Mouse (Mus musculus) embryonic facial prominence, embryonic 14.5 days (tissue): Measurements from ENCODE around the gene Lgr5. TPM values are rescaled to one million over a fixed set of nuclear protein-coding genes. Genes with fewer than 3 reads are reported as not detected.

ENCODE experiments used
- ATAC-seq: fragments of 200-750 bp; cut with Nextera tagmentation; 2 replicates; pipeline ENCODE4 v1.8.0; 2017; ENCODE audit warnings: low read depth, moderate number of reproducible peaks, moderate TSS enrichment
- DNase-seq: peaks from one replicate; pipeline ENCODE4 v3.0.0-alpha.2; 2015; ENCODE audit warnings: low spot score
- H3K27ac ChIP-seq: fragments of 300-500 bp; sonication (generic); replicated peaks from 2 replicates; pipeline ENCODE4 v1.5.1; 2014; ENCODE audit warnings: low read depth, mild to moderate bottlenecking, low read length, moderate library complexity
- H3K27me3 ChIP-seq: fragments of 300-500 bp; sonication (generic); replicated peaks from 2 replicates; pipeline ENCODE4 v1.6.1; 2014; ENCODE audit warnings: low read length; ENCODE audit not compliant: control insufficient read depth, insufficient read depth
- H3K36me3 ChIP-seq: fragments of 300-500 bp; sonication (generic); 2 replicates; pipeline ENCODE4 v1.6.1; 2014; ENCODE audit warnings: low read length, mixed read lengths; ENCODE audit not compliant: control insufficient read depth, insufficient read depth
- H3K4me1 ChIP-seq: fragments of 300-500 bp; sonication (generic); 2 replicates; pipeline ENCODE4 v1.6.1; 2014; ENCODE audit warnings: antibody characterized with exemption, low read length; ENCODE audit not compliant: control insufficient read depth, insufficient read depth
- H3K4me2 ChIP-seq: fragments of 300-500 bp; sonication (generic); 2 replicates; pipeline ENCODE4 v1.6.1; 2014; ENCODE audit warnings: low read depth, mild to moderate bottlenecking, low read length, moderate library complexity, mixed read lengths
- H3K4me3 ChIP-seq: fragments of 300-500 bp; sonication (generic); 2 replicates; pipeline ENCODE4 v1.5.1; 2014; ENCODE audit warnings: low read depth, mild to moderate bottlenecking, low read length
- H3K9ac ChIP-seq: fragments of 300-500 bp; sonication (generic); 2 replicates; pipeline ENCODE4 v1.6.1; 2014; ENCODE audit warnings: low read depth, mild to moderate bottlenecking, low read length, moderate library complexity, mixed read lengths
- H3K9me3 ChIP-seq: fragments of 300-500 bp; sonication (generic); 2 replicates; pipeline ENCODE4 v1.6.1; 2016; ENCODE audit warnings: low read length; ENCODE audit not compliant: control insufficient read depth
- WGBS: fragments of 180-500 bp; shearing (Covaris S2); extraction: QIAGEN DNeasy Blood & Tissue Kit; methylation state at CpG from one replicate; pipeline ENCODE4 v1.1.7; 2014; 5-methylcytosine and 5-hydroxymethylcytosine counted together
- polyA plus RNA-seq: library from polyadenylated mRNA; unstranded; fragments of >200 nt; fragmentation: Nextera tagmentation; extraction: Ambion mirVana; gene quantifications from 2 replicates; pipeline ENCODE4 v1.2.1, GENCODE M21; 2014

The Lgr5 gene
- polyA plus RNA-seq: 10.4 and 13.1 TPM in 2 replicates

DNA sequence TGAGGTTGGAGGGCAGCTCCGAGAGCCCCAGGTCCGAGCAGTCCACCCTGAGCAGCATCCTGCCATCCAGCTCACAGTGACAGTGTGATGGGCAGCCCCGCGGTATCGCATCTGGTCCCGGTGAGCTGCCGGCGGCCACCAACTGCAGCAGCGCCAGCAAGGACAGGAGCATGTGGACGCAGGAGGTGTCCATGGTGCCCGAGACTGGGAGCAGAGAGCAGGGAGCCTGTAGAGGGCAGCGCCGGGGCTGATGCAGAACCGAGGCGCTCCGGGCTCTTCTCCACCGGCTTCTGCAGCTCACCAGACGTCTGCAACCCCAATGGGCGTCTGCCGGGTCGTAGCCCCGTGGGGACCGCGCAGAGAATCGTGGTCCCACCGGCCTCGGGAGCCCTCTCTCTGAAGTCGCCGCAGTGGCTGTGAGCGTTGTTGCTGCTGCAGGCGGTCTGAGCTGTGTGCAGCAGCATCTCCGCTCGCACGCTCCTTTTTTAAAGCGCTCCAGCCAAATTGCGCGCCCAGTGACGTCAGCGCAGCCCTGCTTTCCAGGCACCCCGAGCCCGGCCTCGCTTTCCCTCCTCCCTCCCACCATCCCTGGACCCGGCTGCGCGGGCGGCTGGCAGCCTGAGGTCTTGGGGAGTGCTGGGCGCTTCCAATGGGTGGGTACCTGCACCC, at the start of gene Lgr5:
Gene Lgr5, minus strand, starts transcription at position 480 of the 669 bp plus-strand sequence.
- Histone ChIP-seq H3K4me3 (peak within 1 kb of the TSS; percentile 58), H3K9me3 (no peaks in the 10 kb centered on the region), H3K27me3 (peaks cover 61% of the 10 kb centered on the region), H3K27ac (no peak within 1 kb of the TSS), H3K4me2 (peak within 1 kb of the TSS; percentile 95), H3K36me3 (no peaks in the 10 kb centered on the region), H3K9ac (peak within 1 kb of the TSS; percentile 57), H3K4me1 (peaks cover 14% of the 10 kb centered on the region)
- 0% methylated on average over 31 of the region's 47 CpGs for WGBS
- peak; percentile 80 for DNase-seq
- ATAC-seq: peak; percentile 86

DNA sequence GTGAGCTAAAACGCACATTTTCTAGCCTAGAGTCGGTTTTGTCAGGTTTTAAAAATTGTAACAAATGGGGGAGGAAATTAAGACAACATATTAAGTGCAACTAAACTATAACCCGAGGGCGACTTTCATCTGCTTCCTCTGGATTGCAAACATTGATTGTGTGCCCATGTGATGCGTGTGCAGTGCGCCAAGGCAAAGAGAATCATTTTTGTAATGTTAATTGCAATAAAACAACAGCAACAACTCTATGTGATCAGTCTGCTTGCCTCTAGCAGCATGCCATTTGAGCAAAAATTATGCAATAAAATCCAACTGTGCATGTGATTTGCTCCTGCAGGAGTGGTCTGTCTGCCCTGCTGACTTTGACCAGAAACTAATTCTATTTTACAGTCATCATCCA, 39.1 kb upstream of the Lgr5 start:
- Histone ChIP-seq H3K4me2 (no peak overlapping the region), H3K36me3 (no peaks in the 10 kb centered on the region), H3K4me3 (no peak overlapping the region), H3K27ac (no peak overlapping the region), H3K27me3 (no peaks in the 10 kb centered on the region), H3K4me1 (peaks cover 9% of the 10 kb centered on the region; the same call in 1 of the 2 replicates), H3K9me3 (no peaks in the 10 kb centered on the region), H3K9ac (no peak overlapping the region)
- ATAC-seq (no peak), DNase-seq (no peak)
- WGBS: 85% methylated on average over 6 of the region's 6 CpGs

DNA sequence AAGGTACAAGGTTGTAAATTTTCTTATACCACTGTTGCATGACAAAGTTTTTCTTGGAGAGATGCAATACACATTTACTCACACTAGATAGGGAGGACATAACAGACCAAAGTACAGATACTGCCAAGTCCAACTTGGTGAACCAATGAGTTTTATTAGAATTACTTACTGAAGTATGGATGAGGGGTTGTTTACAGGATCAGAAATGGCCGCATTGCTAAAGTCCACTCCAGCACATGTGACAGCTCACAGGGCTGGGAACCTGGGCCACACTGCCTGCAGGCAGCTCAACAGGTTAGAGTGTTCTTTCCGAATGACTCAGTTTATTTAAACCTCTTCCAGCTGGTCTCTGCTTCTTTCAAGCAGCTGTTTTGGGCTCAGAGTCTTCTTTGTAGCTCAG, 37.4 kb upstream of the Lgr5 start:
- Histone ChIP-seq H3K9me3 (no peaks in the 10 kb centered on the region), H3K36me3 (no peaks in the 10 kb centered on the region), H3K27me3 (no peaks in the 10 kb centered on the region), H3K4me3 (no peak overlapping the region), H3K4me2 (no peak overlapping the region), H3K4me1 (peaks cover 9% of the 10 kb centered on the region; the same call in 1 of the 2 replicates), H3K27ac (0 out of 2 replicates have a peak overlapping the region, but pooled peaks have one; percentile 25), H3K9ac (no peak overlapping the region)
- DNase-seq: no peak
- no peak for ATAC-seq
- WGBS: 62% methylated on average over 2 of the region's 2 CpGs

DNA sequence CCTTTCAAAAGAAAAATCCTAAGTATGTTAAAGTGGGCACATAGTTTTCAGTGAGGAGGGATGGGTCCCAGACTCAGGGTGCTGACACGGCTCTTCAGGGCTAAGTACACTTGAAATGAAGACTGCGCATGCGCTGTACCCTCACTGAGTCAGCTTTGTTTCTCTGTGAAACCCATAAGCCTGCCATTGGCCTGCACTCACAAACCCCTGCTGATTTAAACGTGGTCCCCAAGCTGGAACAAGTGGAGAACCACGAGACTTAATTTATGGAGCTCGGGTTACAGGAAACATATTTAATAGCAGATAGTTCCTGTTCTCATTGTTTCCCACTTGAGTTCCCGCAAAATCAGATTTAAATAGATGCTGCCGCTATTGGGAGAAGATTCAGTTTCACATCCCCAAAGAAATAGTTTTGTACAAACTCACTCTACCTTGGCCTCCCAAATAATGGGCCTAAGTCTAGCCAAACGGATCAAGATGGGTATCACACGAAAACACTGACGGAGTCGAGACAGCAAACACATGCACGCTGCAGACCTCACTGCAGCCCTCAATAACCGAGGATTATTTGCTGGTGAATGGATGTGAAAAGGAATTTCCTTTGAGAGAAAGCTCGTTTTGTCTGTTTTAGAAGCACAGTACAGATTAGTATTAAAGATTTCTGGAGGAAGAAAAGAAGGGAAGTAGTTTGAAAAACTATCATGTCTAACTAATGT, 36.5 kb upstream of the Lgr5 start:
- Histone ChIP-seq H3K27ac (0 out of 2 replicates have a peak overlapping the region, but pooled peaks have one; percentile 15), H3K36me3 (no peaks in the 10 kb centered on the region), H3K4me2 (peak overlapping the region; percentile 23; the same call in 1 of the 2 replicates), H3K4me3 (no peak overlapping the region), H3K27me3 (no peaks in the 10 kb centered on the region), H3K4me1 (peaks cover 9% of the 10 kb centered on the region; the same call in 1 of the 2 replicates), H3K9ac (no peak overlapping the region), H3K9me3 (no peaks in the 10 kb centered on the region)
- peak; percentile 84 for DNase-seq
- ATAC-seq: peak; percentile 88
- WGBS: 36% methylated on average over 15 of the region's 15 CpGs

DNA sequence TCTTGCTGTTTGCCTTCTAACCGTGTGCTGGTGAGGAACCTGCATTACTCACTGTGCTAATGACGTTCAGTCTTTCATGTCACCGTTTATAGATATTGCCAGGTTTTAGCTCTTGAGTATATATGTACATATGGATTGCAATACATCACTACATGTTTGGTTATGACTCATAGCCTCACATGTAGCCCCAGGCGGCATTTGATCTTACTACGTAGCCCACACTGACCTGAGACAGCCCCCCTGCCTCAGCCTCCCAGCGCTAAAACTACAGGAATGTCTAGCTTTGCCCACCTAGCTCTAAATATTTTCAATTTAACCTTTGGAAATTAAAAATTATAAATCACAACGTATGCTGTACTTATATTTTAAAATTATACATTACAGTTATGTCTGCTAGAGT, 35.9 kb upstream of the Lgr5 start:
- no peak overlapping the region for H3K9ac ChIP-seq
- H3K4me1 ChIP-seq: peaks cover 11% of the 10 kb centered on the region
- no peak for DNase-seq
- H3K27ac ChIP-seq: no peak overlapping the region
- H3K36me3 ChIP-seq: no peaks in the 10 kb centered on the region
- H3K4me3 ChIP-seq: no peak overlapping the region
- H3K9me3 ChIP-seq: no peaks in the 10 kb centered on the region
- ATAC-seq: no peak
- H3K4me2 ChIP-seq: no peak overlapping the region
- WGBS: 72% methylated on average over 7 of the region's 7 CpGs
- no peaks in the 10 kb centered on the region for H3K27me3 ChIP-seq

- H3K27me3 ChIP-seq: no peaks in the 10 kb centered on the region
- H3K36me3 ChIP-seq: no peaks in the 10 kb centered on the region
- DNase-seq (peak; percentile 25), ATAC-seq (peak; percentile 84)
- peaks cover 3% of the 10 kb centered on the region; the same call in 1 of the 2 replicates for H3K4me1 ChIP-seq
- H3K27ac ChIP-seq: no peak overlapping the region
- WGBS: 20% methylated on average over 15 of the region's 15 CpGs
- H3K9ac ChIP-seq: 0 out of 2 replicates have a peak overlapping the region, but pooled peaks have one; percentile 11
- H3K4me2 ChIP-seq: peak overlapping the region; percentile 54
- H3K9me3 ChIP-seq: no peaks in the 10 kb centered on the region
- peak overlapping the region; percentile 25 for H3K4me3 ChIP-seq
Observed at GRCm38 (mm10) chr10:115618288-115618856, 30.8 kb upstream of the Lgr5 start.

GRCm38 (mm10) chr10:115617456-115618287, 30.1 kb upstream of the Lgr5 start:
- DNase-seq: peak; percentile 86
- Histone ChIP-seq H3K4me3 (peak overlapping the region; percentile 25), H3K9me3 (no peaks in the 10 kb centered on the region), H3K9ac (0 out of 2 replicates have a peak overlapping the region, but pooled peaks have one; percentile 11), H3K27ac (no peak overlapping the region), H3K27me3 (no peaks in the 10 kb centered on the region), H3K36me3 (no peaks in the 10 kb centered on the region), H3K4me2 (peak overlapping the region; percentile 54), H3K4me1 (peaks cover 3% of the 10 kb centered on the region; the same call in 1 of the 2 replicates)
- WGBS: 16% methylated on average over 14 of the region's 15 CpGs
- peak; percentile 79 for ATAC-seq

- no peaks in the 10 kb centered on the region for H3K9me3 ChIP-seq
- no peaks in the 10 kb centered on the region for H3K36me3 ChIP-seq
- H3K27me3 ChIP-seq: no peaks in the 10 kb centered on the region
- no peak for DNase-seq
- WGBS: 73% methylated on average over 1 of the region's 1 CpGs
- H3K4me3 ChIP-seq: no peak overlapping the region
- no peak overlapping the region for H3K27ac ChIP-seq
- no peaks in the 10 kb centered on the region; the same call in 1 of the 2 replicates for H3K4me1 ChIP-seq
- ATAC-seq: no peak
- no peak overlapping the region for H3K4me2 ChIP-seq
- no peak overlapping the region for H3K9ac ChIP-seq
Observed at GRCm38 (mm10) chr10:115595748-115596147, 8.2 kb upstream of the Lgr5 start.
